Mouse (Mus musculus) liver, adult 2 months (tissue): Measurements from ENCODE around the gene Slc9a4. TPM values are rescaled to one million over a fixed set of nuclear protein-coding genes. Genes with fewer than 3 reads are reported as not detected.

Experiments used
- DNase-seq: peaks from one replicate; pipeline ENCODE4 v3.0.0-alpha.2; 2011; ENCODE audit warnings: low read depth, low spot score; ENCODE audit errors: extremely low read depth
- H3K27ac ChIP-seq: fragments of 200-500 bp; replicated peaks from 2 replicates; pipeline ENCODE4 v1.5.1; 2012; ENCODE audit warnings: low read depth, mild to moderate bottlenecking, control low read depth, inconsistent platforms, low read length; ENCODE audit not compliant: insufficient read depth
- H3K27me3 ChIP-seq: fragments of 200-500 bp; 2 replicates; pipeline ENCODE4 v1.6.1; 2012; ENCODE audit warnings: mild to moderate bottlenecking, moderate library complexity, low read length, inconsistent platforms; ENCODE audit not compliant: control insufficient read depth, insufficient read depth
- H3K36me3 ChIP-seq: fragments of 200-500 bp; 2 replicates; pipeline ENCODE4 v1.6.1; 2012; ENCODE audit warnings: low read length, inconsistent platforms; ENCODE audit not compliant: control insufficient read depth, insufficient read depth
- H3K4me1 ChIP-seq: fragments of 200-500 bp; 2 replicates; pipeline ENCODE4 v1.6.1; 2011; ENCODE audit warnings: low read length; ENCODE audit not compliant: control insufficient read depth, insufficient read depth
- H3K4me3 ChIP-seq: fragments of 200-500 bp; 2 replicates; pipeline ENCODE4 v1.5.1; 2011; ENCODE audit warnings: low read depth, mild to moderate bottlenecking, control low read depth, low read length, moderate library complexity; ENCODE audit not compliant: insufficient read depth
- H3K79me2 ChIP-seq: fragments of 200-500 bp; 2 replicates; pipeline ENCODE4 v1.6.1; 2012; ENCODE audit warnings: inconsistent platforms, mild to moderate bottlenecking, low read length, moderate library complexity; ENCODE audit not compliant: control insufficient read depth, insufficient read depth
- H3K9ac ChIP-seq: fragments of 200-500 bp; 2 replicates; pipeline ENCODE4 v1.6.1; 2012; ENCODE audit warnings: low read depth, mild to moderate bottlenecking, control low read depth, inconsistent platforms, low read length
- CTCF ChIP-seq: fragments of 200-500 bp; IDR thresholded peaks from 2 replicates; pipeline ENCODE4 v1.5.1; 2011; ENCODE audit warnings: low read depth, low read length, control low read depth
- POLR2A ChIP-seq: fragments of 200-500 bp; IDR thresholded peaks from 2 replicates; pipeline ENCODE4 v1.6.1; 2011; ENCODE audit warnings: low read length, control low read depth; ENCODE audit not compliant: insufficient read depth; ENCODE audit errors: extremely low read depth
- WGBS: fragments of 180-500 bp; shearing (Covaris S2); methylation state at CpG from one replicate; pipeline ENCODE4 v1.1.7; 2018; 5-methylcytosine and 5-hydroxymethylcytosine counted together
- polyA plus RNA-seq: library from polyadenylated mRNA; depleted of rRNA; stranded (reverse); fragments of >200 nt; gene quantifications from 2 replicates; pipeline ENCODE4 v1.2.3, GENCODE M21; 2012; rRNA removed
- total RNA-seq: library from RNA; depleted of rRNA; stranded (reverse); fragments of >200 nt; gene quantifications from 2 replicates; pipeline ENCODE4 v1.2.3, GENCODE M21; 2014; rRNA removed

Slc9a4 gene
- total and polyA plus RNA-seq, 2 experiments: 0.18 TPM; not detected in 1

- WGBS: 75% methylated on average over 3 of the region's 3 CpGs
- no peaks in the 10 kb centered on the region for H3K4me1 ChIP-seq
- no peak for TF ChIP-seq CTCF
- no peak for TF ChIP-seq POLR2A
- no peaks in the 10 kb centered on the region for H3K79me2 ChIP-seq
- H3K4me3 ChIP-seq: no peak overlapping the region
- no peak overlapping the region for H3K27ac ChIP-seq
- H3K9ac ChIP-seq: no peak overlapping the region
- H3K27me3 ChIP-seq: no peaks in the 10 kb centered on the region
- H3K36me3 ChIP-seq: no peaks in the 10 kb centered on the region
- DNase-seq: no peak
These were observed 90.1 kb downstream of the Slc9a4 start for GRCm38 (mm10) chr1:40670025-40670424.

GRCm38 (mm10) chr1:40671490-40671889, 91.6 kb downstream of the Slc9a4 start:
- no peaks in the 10 kb centered on the region for H3K36me3 ChIP-seq
- no peaks in the 10 kb centered on the region for H3K4me1 ChIP-seq
- H3K4me3 ChIP-seq: no peak overlapping the region
- 93% methylated on average over 4 of the region's 4 CpGs for WGBS
- no peaks in the 10 kb centered on the region for H3K79me2 ChIP-seq
- 0 out of 2 replicates have a peak, but pooled peaks cover 3% of the 10 kb centered on the region for H3K27me3 ChIP-seq
- DNase-seq: no peak
- no peak overlapping the region for H3K9ac ChIP-seq
- H3K27ac ChIP-seq: no peak overlapping the region
- TF ChIP-seq POLR2A (no peak), CTCF (no peak)

- H3K4me3 ChIP-seq: no peak overlapping the region
- H3K27me3 ChIP-seq: peaks cover 15% of the 10 kb centered on the region
- no peak overlapping the region for H3K27ac ChIP-seq
- WGBS: 47% methylated on average over 5 of the region's 5 CpGs
- H3K36me3 ChIP-seq: no peaks in the 10 kb centered on the region
- TF ChIP-seq POLR2A (no peak), CTCF (no peak)
- H3K4me1 ChIP-seq: no peaks in the 10 kb centered on the region; the same call in 1 of the 2 replicates
- H3K79me2 ChIP-seq: no peaks in the 10 kb centered on the region
- no peak for DNase-seq
- no peak overlapping the region for H3K9ac ChIP-seq
These were observed 97.4 kb downstream of the Slc9a4 start for GRCm38 (mm10) chr1:40677306-40677705.

Other genes with a start within 250 kb of the Slc9a4 start
- under 0.01 and 0.07 TPM in 2 replicates for gene Il1rl1, start 150.5 kb upstream of the Slc9a4 start, total RNA-seq
- gene Il1rl1, start 150.5 kb upstream of the Slc9a4 start, polyA plus RNA-seq: not detected in 2 replicates
- gene Il18r1, start 114.5 kb upstream of the Slc9a4 start, total RNA-seq: 0.20 and 0.28 TPM in 2 replicates
- 0.05 and 0.07 TPM in 2 replicates for gene Il18r1, start 114.5 kb upstream of the Slc9a4 start, polyA plus RNA-seq
- 0.09 and 0.13 TPM in 2 replicates for gene Il18rap, start 64.7 kb upstream of the Slc9a4 start, total RNA-seq
- 0.02 and 0.05 TPM in 2 replicates for gene Il18rap, start 64.7 kb upstream of the Slc9a4 start, polyA plus RNA-seq
- gene Slc9a2, start 100.5 kb downstream of the Slc9a4 start, total RNA-seq: 0.18 TPM in 1 of 2 replicates, not detected in the other
- 0.01 and 0.10 TPM in 2 replicates for gene Slc9a2, start 100.5 kb downstream of the Slc9a4 start, polyA plus RNA-seq
- 1.8 and 1.9 TPM in 2 replicates for gene Mfsd9, start 210.6 kb downstream of the Slc9a4 start, total RNA-seq
- gene Mfsd9, start 210.6 kb downstream of the Slc9a4 start, polyA plus RNA-seq: 1.2 and 1.6 TPM in 2 replicates
- gene Tmem182, start 225.5 kb downstream of the Slc9a4 start, total RNA-seq: 0.28 TPM in 1 of 2 replicates, not detected in the other
- not detected in 2 replicates for gene Tmem182, start 225.5 kb downstream of the Slc9a4 start, polyA plus RNA-seq